Mouse (Mus musculus) lung, postnatal 10 days (tissue): ENCODE data around the gene Ndufa12.

Source experiments
- DNase-seq: peaks from one replicate; pipeline ENCODE4 v3.0.0; 2021

The Ndufa12 gene

GRCm38 (mm10) chr10:94230172-94230981, 31.9 kb downstream of the Ndufa12 start:
- no peak for DNase-seq

- no peak for DNase-seq
These were observed 32.5 kb downstream of the Ndufa12 start for GRCm38 (mm10) chr10:94231025-94231424.

GRCm38 (mm10) chr10:94235200-94235599, 36.7 kb downstream of the Ndufa12 start:
- no peak for DNase-seq

GRCm38 (mm10) chr10:94241346-94241745, 42.8 kb downstream of the Ndufa12 start:
- no peak for DNase-seq

GRCm38 (mm10) chr10:94247748-94248349, 49.3 kb downstream of the Ndufa12 start:
- no peak for DNase-seq

GRCm38 (mm10) chr10:94249575-94250456, 51.3 kb downstream of the Ndufa12 start:
- no peak for DNase-seq

- no peak for DNase-seq
These were observed 54.8 kb downstream of the Ndufa12 start for GRCm38 (mm10) chr10:94253260-94253807.

- DNase-seq = no peak
These were observed 56.2 kb downstream of the Ndufa12 start for GRCm38 (mm10) chr10:94254766-94255165.

GRCm38 (mm10) chr10:94255744-94256143, 57.2 kb downstream of the Ndufa12 start:
- DNase-seq = no peak

- DNase-seq = no peak
These were observed 58.0 kb downstream of the Ndufa12 start for GRCm38 (mm10) chr10:94256518-94256917.

- no peak for DNase-seq
These were observed 62.0 kb downstream of the Ndufa12 start for GRCm38 (mm10) chr10:94260544-94260943.

- no peak for DNase-seq
These were observed 64.1 kb downstream of the Ndufa12 start for GRCm38 (mm10) chr10:94262646-94263045.

- no peak for DNase-seq
These were observed 64.7 kb downstream of the Ndufa12 start for GRCm38 (mm10) chr10:94263211-94263610.

- no peak for DNase-seq
These were observed 67.4 kb downstream of the Ndufa12 start for GRCm38 (mm10) chr10:94265656-94266542.
